Mouse (Mus musculus) layer of hippocampus, postnatal 36 days (tissue): ENCODE results near the gene Acat2. TPM values are rescaled to one million over a fixed set of nuclear protein-coding genes. Genes with fewer than 3 reads are reported as not detected.
"Not testable (repeated sequence)": the region's sequence is repeated elsewhere in the genome, so short reads cannot be mapped to it uniquely, and the experiment has no call there.

Source experiments
- DNase-seq, 2 experiments: peaks; one replicate each; pipeline ENCODE4 v3.0.0; 2022
- total RNA-seq, 2 experiments: library from RNA; stranded (reverse); gene quantifications; 2 replicates each; pipeline ENCODE4 v1.2.3; 2021

The Acat2 gene
- total RNA-seq, 2 experiments from 2014 or later = 46.7 to 47.3 TPM

GRCm38 (mm10) chr17:12956664-12957063, 3.9 kb downstream of the Acat2 start:
- DNase-seq = no peak

- DNase-seq = no peak
These were observed 10.9 kb downstream of the Acat2 start for GRCm38 (mm10) chr17:12949669-12950068.

DNA sequence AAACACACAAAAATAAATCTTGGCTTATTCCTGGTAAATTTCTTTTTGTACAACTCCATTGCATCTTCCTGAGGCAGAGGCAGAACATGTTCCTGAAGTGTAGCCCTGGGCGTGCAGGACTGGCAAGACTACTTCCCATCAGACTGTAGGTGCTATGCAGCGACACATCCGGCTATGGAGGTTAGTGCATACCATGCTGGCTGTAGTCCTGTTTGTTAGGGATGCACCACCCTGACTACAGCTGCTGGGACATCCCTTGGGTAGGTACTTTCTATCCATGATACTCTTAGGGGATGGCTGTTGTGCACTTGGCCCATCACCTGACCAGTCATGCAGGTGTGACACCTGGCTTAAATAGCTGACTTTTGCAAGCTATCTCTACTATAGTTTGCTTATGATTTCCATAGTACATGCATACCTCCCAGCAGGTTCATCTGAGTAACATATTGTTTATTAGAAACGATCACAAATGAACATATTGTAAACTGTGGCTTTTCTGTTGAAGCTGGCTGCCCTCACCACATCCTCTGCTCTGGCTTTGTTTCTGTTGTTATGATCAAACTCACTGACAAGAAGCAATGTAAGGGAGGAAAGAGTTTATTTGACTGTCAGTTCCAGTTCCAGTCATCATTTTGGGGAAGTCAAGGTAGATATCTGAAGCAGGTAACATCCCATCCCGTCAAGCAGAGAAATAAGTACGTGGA, 17.9 kb downstream of the Acat2 start:
- DNase-seq = no peak

DNA sequence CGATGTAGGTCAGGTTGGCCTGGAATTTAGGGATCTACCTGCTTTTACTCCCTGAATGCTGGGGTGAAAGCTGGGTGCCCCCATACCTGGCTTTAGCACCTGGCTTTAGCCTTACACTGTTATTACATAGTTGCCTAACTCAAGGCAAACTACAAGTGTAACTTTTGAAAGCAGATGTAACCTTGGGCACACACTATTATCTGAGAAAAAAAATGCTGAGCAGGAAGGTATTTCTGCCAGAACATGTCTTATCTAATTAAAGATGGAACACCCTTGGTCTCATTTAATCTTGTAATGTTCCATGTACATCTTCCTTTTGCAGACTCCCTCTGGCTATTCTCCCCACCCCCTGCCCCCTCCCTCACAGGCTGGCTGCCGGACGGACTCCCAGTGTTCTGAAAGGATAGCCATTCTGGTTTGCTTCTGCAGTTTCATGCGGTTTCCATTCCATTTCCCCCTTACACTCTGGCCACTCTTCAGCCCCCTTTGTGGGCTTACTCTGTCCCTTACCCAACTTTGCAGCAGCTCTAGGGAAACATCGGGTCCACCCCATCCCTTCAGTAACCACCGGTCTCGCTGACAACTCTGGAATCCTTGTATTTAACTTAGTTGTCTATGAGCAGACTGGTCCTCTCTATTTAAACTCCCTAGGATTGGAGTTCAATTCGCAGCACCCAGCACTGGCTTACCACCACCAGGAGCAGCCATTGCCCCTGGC, 18.8 kb downstream of the Acat2 start:
- DNase-seq = no peak

DNA sequence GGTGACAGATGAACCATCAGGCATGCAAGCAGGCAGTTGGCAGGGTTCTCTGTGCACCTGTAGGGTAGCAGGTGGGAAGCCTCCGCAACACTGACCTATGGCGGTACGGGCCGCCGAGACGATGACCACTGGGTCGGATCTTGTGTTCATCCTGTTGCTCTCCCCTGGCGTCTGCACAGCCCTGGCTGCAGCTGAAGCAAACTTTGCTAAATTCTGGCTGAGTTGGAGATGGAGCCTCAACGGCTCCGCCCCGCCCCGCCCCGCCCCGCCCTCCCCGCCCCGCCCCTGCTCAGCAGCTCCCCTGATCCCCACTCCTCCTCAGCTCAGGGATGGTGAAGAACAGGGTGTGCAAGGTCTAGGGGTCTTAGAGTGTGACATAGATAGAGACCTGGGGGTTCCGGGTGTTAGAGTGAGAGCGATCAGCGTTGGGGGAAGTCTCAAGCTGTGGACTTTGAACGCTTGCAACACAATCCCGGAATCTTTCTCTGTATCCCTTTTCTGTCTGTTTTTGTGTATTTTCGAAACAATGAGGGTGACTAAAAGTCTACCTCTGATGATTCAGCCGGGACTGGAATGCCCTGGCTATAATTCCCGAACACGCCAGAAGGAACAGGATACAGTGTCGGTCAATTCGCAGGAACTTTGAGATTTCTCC, 20.3 kb downstream of the Acat2 start, which contains the start of gene Acat3:
Acat3 (minus strand) TSS at position 450 of the 655 bp plus-strand sequence.
- DNase-seq = no peak

- not testable (repeated sequence) for DNase-seq
These were observed 21.0 kb downstream of the Acat2 start for GRCm38 (mm10) chr17:12939377-12940148.

DNA sequence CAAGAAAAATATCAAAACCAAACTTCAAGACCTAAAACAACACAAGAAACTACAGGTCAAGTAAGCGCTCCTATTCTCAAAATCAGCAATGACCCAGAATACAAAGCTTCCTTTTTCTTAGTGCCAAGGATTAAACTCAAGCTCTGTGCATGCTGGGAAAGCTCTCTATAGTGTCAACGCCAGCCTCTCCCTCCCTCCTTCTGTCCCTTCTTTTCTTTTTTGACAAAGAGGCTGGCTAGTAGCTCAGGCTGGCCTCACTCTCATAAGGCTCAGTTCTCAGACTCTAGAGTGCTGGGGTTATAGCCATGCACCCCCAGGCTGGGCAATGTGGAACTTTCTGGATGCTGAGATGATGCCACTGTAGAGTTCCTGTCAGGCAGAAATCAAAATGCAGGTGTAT, 22.5 kb downstream of the Acat2 start:
- no peak for DNase-seq

DNA sequence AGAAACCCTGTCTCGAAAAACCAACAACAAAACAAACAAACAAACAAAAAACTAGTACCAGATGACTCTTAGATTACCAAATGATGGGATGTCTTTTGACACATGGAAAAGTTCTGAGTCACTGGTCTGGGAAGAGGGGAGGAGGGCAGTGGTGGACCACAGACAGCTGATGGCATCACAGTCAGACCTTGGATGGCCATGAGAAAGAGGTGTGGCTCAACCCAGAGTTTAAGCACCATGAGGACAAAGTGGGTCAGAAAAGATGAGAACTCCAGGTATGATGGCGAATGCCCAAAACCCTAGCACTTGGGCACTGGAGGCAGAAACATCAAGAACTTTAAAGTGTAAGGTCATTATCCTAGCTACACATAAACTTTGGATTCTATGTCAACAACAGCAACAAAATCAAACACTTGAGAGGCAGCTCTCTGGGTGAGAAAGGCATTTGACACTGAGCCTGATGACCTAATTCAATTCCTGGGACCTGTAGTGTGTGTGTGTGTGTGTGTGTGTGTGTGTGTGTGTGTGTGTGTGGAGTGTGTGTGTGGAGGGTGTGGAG, 23.1 kb downstream of the Acat2 start:
- no peak for DNase-seq

GRCm38 (mm10) chr17:12935719-12936118, 24.8 kb downstream of the Acat2 start:
- no peak for DNase-seq

DNA sequence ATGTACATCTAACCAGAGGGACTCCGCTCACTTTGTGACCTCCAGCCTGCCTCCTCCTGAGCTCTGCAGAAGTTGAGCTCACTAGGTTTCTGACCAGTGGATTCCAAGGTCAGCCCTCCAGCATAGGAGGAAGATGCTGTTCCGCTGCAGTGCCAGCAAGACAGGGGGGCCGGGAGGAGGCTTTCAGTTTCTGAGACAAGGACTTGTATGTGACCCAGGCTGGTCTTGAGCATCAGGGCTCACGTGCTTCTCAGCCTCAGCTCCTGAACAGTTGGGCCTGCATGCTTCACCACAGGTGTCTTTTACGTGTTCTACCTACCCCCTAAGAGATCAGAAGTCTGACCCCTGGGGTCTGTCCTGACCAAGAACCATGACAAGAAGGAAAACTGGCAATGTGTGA, 29.0 kb downstream of the Acat2 start:
- DNase-seq = not testable (repeated sequence)

DNA sequence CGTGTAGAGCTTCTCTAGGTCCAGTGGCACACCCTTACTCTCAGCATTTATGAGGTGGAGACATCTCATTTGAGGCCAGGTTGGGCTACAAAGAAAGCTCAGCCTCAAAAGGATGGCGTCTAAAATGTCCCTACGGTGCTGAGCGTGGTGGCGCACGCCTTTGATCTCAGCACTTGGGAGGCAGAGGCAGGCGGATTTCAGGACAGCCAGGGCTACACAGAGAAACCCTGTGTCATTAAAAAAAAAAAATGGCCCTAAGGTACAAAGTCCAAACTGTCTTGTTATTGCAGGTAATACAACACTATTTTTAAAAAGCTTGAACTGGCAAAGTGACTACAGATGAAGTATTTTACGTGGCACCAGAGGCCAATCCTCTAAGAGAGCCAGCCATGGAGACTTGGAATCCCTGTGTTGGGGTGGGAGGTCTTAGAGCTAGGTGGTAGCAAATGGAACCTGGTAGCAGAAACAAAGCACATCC, 34.8 kb downstream of the Acat2 start:
- no peak for DNase-seq

GRCm38 (mm10) chr17:12925001-12925400, 35.5 kb downstream of the Acat2 start:
- no peak for DNase-seq

- no peak for DNase-seq
These were observed 39.5 kb downstream of the Acat2 start for GRCm38 (mm10) chr17:12921073-12921472.

GRCm38 (mm10) chr17:12916588-12917380, 43.8 kb downstream of the Acat2 start:
- no peak for DNase-seq

DNA sequence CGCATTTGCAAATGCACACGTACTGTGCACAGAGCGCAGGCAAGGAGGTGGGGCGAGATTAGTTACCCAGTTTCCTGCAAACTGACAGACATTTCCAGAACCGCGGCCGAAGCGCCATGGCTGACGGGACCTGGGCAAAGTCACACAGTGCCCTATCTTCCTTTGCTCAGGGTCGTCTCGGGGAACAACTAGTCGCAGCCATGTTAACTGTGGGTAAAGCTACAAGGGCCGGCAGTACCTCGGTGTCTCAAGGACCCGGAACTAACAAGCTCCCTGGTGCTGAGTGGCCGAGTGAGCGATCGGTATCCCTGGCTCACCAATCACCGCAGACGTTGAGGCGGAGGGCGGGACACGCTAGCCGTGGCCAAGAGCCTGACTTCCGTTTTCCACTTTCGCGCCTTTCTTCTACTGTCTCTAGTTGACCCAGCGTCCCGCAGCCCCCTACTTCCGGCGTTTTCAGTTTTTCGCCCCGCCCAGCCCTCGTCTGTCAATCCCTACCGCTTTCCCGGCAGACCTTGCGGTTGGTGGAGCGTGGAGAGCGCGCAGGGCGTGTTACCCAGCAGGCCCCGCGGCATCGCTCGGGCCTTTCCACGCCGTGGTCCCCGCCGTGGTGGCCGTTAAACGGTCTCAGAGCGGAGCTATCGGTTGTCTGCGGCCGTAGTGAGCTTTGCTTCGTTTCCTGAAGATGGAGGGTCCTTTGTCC, 44.5 kb downstream of the Acat2 start, which contains the start of gene Mrpl18:
Mrpl18 (minus strand) TSS at position 465 of the 703 bp plus-strand sequence.
- DNase-seq = peak; percentile 99 to 100

- DNase-seq = no peak
These were observed 45.1 kb downstream of the Acat2 start, which contains the start of gene Tcp1 for GRCm38 (mm10) chr17:12915488-12915880. Gene Tcp1 (plus strand): TSS chr17:12915701.

GRCm38 (mm10) chr17:12910391-12910790, 50.2 kb downstream of the Acat2 start:
- DNase-seq = no peak

DNA sequence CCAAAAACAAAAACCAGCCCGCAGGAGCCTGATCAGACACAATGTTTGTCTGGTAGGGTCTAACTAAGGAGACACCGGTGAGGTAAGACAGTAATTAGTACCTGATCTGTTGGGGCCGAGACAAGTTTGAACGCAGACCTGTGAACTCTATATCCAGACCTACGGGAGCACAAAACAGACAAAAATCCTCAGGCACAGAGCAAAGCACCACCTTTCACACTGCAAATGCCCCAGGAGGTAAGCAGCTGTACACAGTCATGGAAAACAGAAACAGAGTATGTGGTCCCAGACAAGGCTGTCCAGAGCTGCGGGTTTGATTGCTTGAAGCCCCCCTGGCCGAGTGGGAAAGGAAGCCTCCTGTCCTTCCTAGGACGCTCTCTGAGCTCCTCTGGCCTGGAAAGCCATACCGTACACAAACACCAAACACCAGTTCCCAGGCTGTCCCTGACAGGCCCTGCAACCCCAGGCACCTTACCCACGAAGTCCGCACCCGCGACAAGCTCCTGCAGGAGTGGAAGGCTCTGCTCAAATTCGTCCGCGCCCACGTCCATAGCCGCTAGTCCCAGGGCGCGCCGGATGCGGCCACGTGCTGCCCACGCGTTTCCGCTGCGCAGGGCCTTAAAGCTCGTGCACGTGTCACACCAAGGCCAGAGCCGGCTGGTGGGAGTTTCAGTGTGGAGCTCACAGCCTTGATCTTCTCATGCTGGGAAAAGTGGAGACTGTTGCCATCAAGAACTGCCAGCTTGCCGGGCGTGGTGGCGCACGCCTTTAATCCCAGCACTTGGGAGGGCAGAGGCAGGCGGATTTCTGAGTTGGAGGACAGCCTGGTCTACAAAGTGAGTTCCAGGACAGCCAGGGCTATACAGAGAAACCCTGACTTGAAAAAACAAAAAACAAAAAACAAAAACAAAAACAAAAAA, 50.9 kb downstream of the Acat2 start, which contains the start of gene Pnldc1:
Pnldc1 (minus strand) TSS at position 870 of the 920 bp plus-strand sequence.
- no peak for DNase-seq

DNA sequence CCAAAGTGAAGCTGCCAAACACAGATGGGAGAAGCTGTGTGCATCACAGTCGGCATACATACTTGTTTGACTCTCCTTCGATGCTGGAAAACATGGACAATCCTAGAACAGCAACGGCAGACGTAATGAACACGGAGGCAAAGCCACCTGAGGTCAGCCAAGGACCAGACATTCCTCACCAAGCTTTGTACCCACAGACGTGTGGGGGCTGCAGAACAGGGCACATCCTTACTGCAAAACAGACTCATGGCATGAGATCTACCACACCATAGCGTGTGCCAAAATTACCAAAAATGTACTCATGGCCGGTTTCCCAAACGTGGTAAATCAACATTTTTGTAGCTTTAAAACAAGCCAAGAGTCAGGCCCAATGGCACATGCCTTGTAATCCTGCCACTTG, 54.1 kb downstream of the Acat2 start:
- no peak for DNase-seq
